Mouse (Mus musculus): ENCODE results near the gene Fam122b. TPM values are rescaled to one million over a fixed set of nuclear protein-coding genes. Genes with fewer than 3 reads are reported as not detected.
"Not testable (repeated sequence)": the region's sequence is repeated elsewhere in the genome, so short reads cannot be mapped to it uniquely, and the experiment has no call there.

The Fam122b gene
- 1 to 10 TPM; 2.1 to 3.7 TPM for total RNA-seq (2021)

GRCm38 (mm10) chrX:53269289-53270062, at the start of gene Fam122b:
Gene Fam122b (minus strand): TSS chrX:53269805.
- DNase-seq = peak; percentile 94
- intact Hi-C loops (cut with DNase I) = no loop called here

GRCm38 (mm10) chrX:53287924-53288323, 18.3 kb upstream of the Fam122b start:
- intact Hi-C loops (cut with DNase I) = no loop called here
- DNase-seq = no peak

- intact Hi-C loops (cut with DNase I) = no loop called here
- no peak for DNase-seq
Measured at GRCm38 (mm10) chrX:53273124-53273523, 3.5 kb upstream of the Fam122b start, which contains the start of gene Fam122c. Gene Fam122c (plus strand): TSS chrX:53273424.

GRCm38 (mm10) chrX:53271628-53272027, 2.0 kb upstream of the Fam122b start:
- intact Hi-C loops (cut with DNase I) = not testable (repeated sequence)

GRCm38 (mm10) chrX:53270063-53270432, 443 bp upstream of the Fam122b start:
- intact Hi-C loops (cut with DNase I) = no loop called here
- DNase-seq = peak; percentile 1

More at GRCm38 (mm10) chrX:53271628-53272027, 2.0 kb upstream of the Fam122b start:
- DNase-seq = not testable (repeated sequence)

- DNase-seq = peak; percentile 64
- intact Hi-C loops (cut with DNase I) = no loop called here
Measured at GRCm38 (mm10) chrX:53268856-53269255, 749 bp downstream of the Fam122b start.

- no peak for DNase-seq
- intact Hi-C loops (cut with DNase I) = no loop called here
Measured at GRCm38 (mm10) chrX:53266186-53266585, 3.4 kb downstream of the Fam122b start.

- intact Hi-C loops (cut with DNase I) = loop anchor here (10.0 kb wide), 1 partner anchor 230 kb away; no protein-coding TSS in a partner anchor
- no peak for DNase-seq
Measured at GRCm38 (mm10) chrX:53255195-53255594, 14.4 kb downstream of the Fam122b start.

GRCm38 (mm10) chrX:53240011-53240410, 29.6 kb downstream of the Fam122b start, which contains the start of gene Plac1:
Gene Plac1 (minus strand): TSS chrX:53240111.
- no peak for DNase-seq
- intact Hi-C loops (cut with DNase I) = no loop called here

- DNase-seq = no peak
- intact Hi-C loops (cut with DNase I) = no loop called here
Measured at GRCm38 (mm10) chrX:53237971-53238370, 31.6 kb downstream of the Fam122b start.

- no peak for DNase-seq
- intact Hi-C loops (cut with DNase I) = no loop called here
Measured at GRCm38 (mm10) chrX:53236404-53236803, 33.2 kb downstream of the Fam122b start.

- DNase-seq = no peak
- intact Hi-C loops (cut with DNase I) = no loop called here
Measured at GRCm38 (mm10) chrX:53233689-53234088, 35.9 kb downstream of the Fam122b start.

- DNase-seq = peak; percentile 40
- intact Hi-C loops (cut with DNase I) = no loop called here
Measured at GRCm38 (mm10) chrX:53231965-53232364, 37.6 kb downstream of the Fam122b start.

GRCm38 (mm10) chrX:53224353-53224944, 45.2 kb downstream of the Fam122b start:
- DNase-seq = no peak
- intact Hi-C loops (cut with DNase I) = no loop called here

GRCm38 (mm10) chrX:53220855-53221254, 48.8 kb downstream of the Fam122b start:
- intact Hi-C loops (cut with DNase I) = no loop called here
- peak; percentile 35 for DNase-seq

- DNase-seq = peak; percentile 27
- intact Hi-C loops (cut with DNase I) = no loop called here
Measured at GRCm38 (mm10) chrX:53214557-53215229, 54.9 kb downstream of the Fam122b start.

GRCm38 (mm10) chrX:53213838-53214237, 55.8 kb downstream of the Fam122b start:
- peak; percentile 37 for DNase-seq
- intact Hi-C loops (cut with DNase I) = no loop called here

- intact Hi-C loops (cut with DNase I) = no loop called here
- DNase-seq = no peak
Measured at GRCm38 (mm10) chrX:53212485-53212884, 57.1 kb downstream of the Fam122b start.

GRCm38 (mm10) chrX:53211756-53212483, 57.7 kb downstream of the Fam122b start:
- intact Hi-C loops (cut with DNase I) = no loop called here
- peak; percentile 50 for DNase-seq

- intact Hi-C loops (cut with DNase I) = no loop called here
- DNase-seq = no peak
Measured at GRCm38 (mm10) chrX:53209431-53209830, 60.2 kb downstream of the Fam122b start.

Measured in left cerebral cortex, postnatal 4 days (tissue).